Mouse (Mus musculus): ENCODE results near the gene Crtap.
A peak's percentile ranks its signal among the peaks of the same experiment; 100 is the strongest.

- TF ChIP-seq RAD21 (IDR thresholded peaks at IDR 0.05; ENCODE audit: low read depth, low read length) (peak; percentile 87), CTCF (conservative IDR thresholded peaks at IDR 0.05 in 1 of 2, IDR thresholded peaks at IDR 0.05 in 1 of 2; ENCODE audit: low read depth in 2 of 2, low read length in 2 of 2) (peak; percentile 71 to 83), USF1 (IDR thresholded peaks at IDR 0.05; ENCODE audit: low read depth, low read length) (no peak), MXI1 (IDR thresholded peaks at IDR 0.05; ENCODE audit: low read depth, low read length) (no peak), POLR2A (IDR thresholded peaks at IDR 0.05; ENCODE audit: low read depth, low read length) (no peak), EP300 (IDR thresholded peaks at IDR 0.05; ENCODE audit: low read length) (no peak), SIN3A (IDR thresholded peaks at IDR 0.05; ENCODE audit: low read length) (no peak), ZMIZ1 (IDR thresholded peaks at IDR 0.05; ENCODE audit: low read depth, low read length) (no peak), MYC (IDR thresholded peaks at IDR 0.05; ENCODE audit: low read depth, low read length) (peak; percentile 97), TCF12 (IDR thresholded peaks at IDR 0.05; ENCODE audit: low read depth, low read length) (no peak)
Measured at GRCm38 (mm10) chr9:114418187-114418586, 27.7 kb upstream of the Crtap start.
